Mouse (Mus musculus) kidney, embryonic 15.5 days (tissue): ENCODE results near the gene E2f6. TPM values are rescaled to one million over a fixed set of nuclear protein-coding genes. Genes with fewer than 3 reads are reported as not detected.
A peak's percentile ranks its signal among the peaks of the same experiment; 100 is the strongest.

Source experiments
- ATAC-seq: fragments of 200-750 bp; cut with Nextera tagmentation; replicated peaks from 2 replicates; pipeline ENCODE4 v1.8.0; 2017; ENCODE audit warnings: moderate TSS enrichment; ENCODE audit not compliant: low FRiP score
- H3K27ac ChIP-seq: fragments of 300-500 bp; sonication (generic); 2 replicates; pipeline ENCODE4 v1.5.1; 2015; ENCODE audit warnings: mild to moderate bottlenecking, inconsistent platforms
- H3K27me3 ChIP-seq: fragments of 300-500 bp; sonication (generic); 2 replicates; pipeline ENCODE4 v1.6.1; 2015; ENCODE audit warnings: inconsistent platforms
- H3K36me3 ChIP-seq: fragments of 300-500 bp; sonication (generic); 2 replicates; pipeline ENCODE4 v1.6.1; 2015; ENCODE audit warnings: inconsistent platforms
- H3K4me1 ChIP-seq: fragments of 300-500 bp; sonication (generic); 2 replicates; pipeline ENCODE4 v1.6.1; 2015; ENCODE audit warnings: inconsistent platforms
- H3K4me2 ChIP-seq: fragments of 300-500 bp; sonication (generic); 2 replicates; pipeline ENCODE4 v1.6.1; 2015; ENCODE audit warnings: moderate library complexity, mild to moderate bottlenecking, inconsistent platforms
- H3K4me3 ChIP-seq: fragments of 300-500 bp; sonication (generic); replicated peaks from 2 replicates; pipeline ENCODE4 v1.5.1; 2015; ENCODE audit warnings: mild to moderate bottlenecking, inconsistent platforms
- H3K9ac ChIP-seq: fragments of 300-500 bp; sonication (generic); 2 replicates; pipeline ENCODE4 v1.6.1; 2015; ENCODE audit warnings: mild to moderate bottlenecking, inconsistent platforms
- H3K9me3 ChIP-seq: fragments of 300-500 bp; sonication (generic); replicated peaks from 2 replicates; pipeline ENCODE4 v1.6.1; 2016; ENCODE audit warnings: inconsistent platforms
- WGBS: fragments of 180-500 bp; shearing (Covaris S2); methylation state at CpG from one replicate; pipeline ENCODE4 v1.1.7; 2015; ENCODE audit warnings: mixed read lengths; 5-methylcytosine and 5-hydroxymethylcytosine counted together
- polyA plus RNA-seq: library from polyadenylated mRNA; unstranded; fragments of >200 nt; fragmentation: Nextera tagmentation; extraction: Ambion mirVana; gene quantifications from 2 replicates; pipeline ENCODE4 v1.2.1, GENCODE M21; 2015

The E2f6 gene
- polyA plus RNA-seq, 1 experiment from 2014 or later: 46.5 TPM

DNA sequence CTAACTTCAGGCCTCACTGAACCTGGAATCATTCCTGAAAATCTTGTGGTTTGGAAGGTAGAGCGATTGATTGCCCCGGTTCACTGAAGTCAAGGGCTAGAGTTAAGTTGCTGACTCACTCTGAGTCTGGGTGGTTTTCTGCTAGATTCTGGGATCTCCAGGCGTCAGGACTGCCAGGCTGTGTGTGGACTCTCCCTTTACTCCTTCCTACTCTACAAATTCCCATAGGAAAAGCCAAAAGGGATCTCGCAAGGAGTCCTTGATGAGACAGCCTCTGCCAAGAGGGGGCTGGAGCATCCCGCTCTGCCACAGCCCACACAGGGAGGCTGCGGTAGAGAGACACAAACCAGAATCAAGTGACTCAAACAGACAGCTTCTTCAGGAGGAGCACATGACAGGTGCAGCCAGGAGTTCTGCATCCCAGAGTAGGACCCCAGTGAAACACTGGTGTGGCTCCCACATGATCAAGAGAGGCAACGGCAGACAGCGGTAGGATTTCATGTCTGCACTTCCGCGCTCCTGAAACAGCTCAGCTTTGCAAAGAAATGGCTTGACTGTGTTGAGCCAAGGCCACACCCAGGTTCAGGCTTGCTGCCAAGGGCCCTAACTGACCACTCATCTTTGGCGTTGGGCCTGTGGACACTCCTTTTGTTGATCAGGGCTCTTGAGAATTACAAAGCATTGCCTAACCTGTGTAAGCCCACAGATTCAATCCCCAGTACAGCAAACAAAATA lies 42.8 kb downstream of the E2f6 start:
- 72% methylated on average over 11 of the region's 11 CpGs for WGBS
- no peak overlapping the region for H3K4me3 ChIP-seq
- no peak overlapping the region for H3K4me2 ChIP-seq
- H3K9me3 ChIP-seq: no peaks in the 10 kb centered on the region
- H3K36me3 ChIP-seq: no peaks in the 10 kb centered on the region
- peaks cover 16% of the 10 kb centered on the region for H3K4me1 ChIP-seq
- ATAC-seq: no peak
- no peak overlapping the region for H3K27ac ChIP-seq
- H3K27me3 ChIP-seq: no peaks in the 10 kb centered on the region
- H3K9ac ChIP-seq: no peak overlapping the region

DNA sequence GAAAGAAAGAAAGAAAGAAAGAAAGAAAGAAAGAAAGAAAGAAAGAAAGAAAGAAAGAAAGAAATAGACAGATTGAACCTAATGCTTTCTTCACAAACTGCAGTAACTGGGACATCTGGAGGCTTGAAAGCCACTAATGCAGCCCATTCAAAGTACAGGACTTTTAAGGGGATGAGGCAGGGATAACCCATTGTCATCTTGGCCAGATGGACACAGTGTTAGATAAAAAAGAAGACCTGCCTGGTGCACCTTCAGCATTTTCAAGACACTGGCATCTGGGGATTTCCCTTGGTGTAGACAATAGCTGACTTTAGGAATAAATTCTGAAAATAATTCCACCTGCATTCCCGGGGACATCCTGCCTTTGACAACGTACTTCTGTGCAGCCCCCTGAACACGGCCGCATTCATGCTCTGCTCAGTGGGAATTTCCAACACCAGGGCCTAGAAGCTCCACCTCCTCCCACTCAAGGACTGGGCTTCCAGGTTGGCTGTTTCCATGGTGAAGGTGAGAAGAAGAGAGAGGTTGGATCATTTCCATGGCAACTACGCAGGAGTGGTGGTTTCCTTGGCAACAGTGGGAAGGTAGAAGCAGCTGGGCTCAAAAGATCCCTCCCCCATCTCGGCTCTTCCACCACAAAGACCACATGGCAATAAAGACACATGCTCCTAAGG lies 45.0 kb downstream of the E2f6 start:
- Histone ChIP-seq H3K4me1 (peaks cover 18% of the 10 kb centered on the region), H3K27ac (no peak overlapping the region), H3K9me3 (no peaks in the 10 kb centered on the region), H3K9ac (no peak overlapping the region), H3K27me3 (no peaks in the 10 kb centered on the region), H3K4me3 (no peak overlapping the region), H3K36me3 (no peaks in the 10 kb centered on the region), H3K4me2 (no peak overlapping the region)
- WGBS: 31% methylated on average over 6 of the region's 6 CpGs
- no peak for ATAC-seq

DNA sequence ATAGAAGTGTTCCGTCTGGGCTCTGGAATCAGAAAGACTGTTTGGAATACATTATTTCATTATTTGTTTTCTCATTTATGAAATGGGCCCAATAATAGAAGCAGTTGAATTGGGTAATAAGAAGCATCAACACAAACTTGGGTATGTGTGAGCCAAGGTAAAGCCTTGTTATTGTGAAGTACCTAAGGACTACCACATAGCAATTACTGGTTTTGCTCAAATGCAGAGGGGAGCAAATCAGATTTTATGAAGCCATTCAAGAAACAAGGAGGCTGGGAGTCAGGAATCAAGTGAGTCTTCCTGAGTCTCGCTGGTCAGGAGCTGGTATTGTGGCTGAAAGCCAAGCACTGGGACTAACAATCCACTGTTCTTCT lies 45.5 kb downstream of the E2f6 start:
- Histone ChIP-seq H3K27ac (no peak overlapping the region), H3K27me3 (no peaks in the 10 kb centered on the region), H3K4me2 (no peak overlapping the region), H3K36me3 (no peaks in the 10 kb centered on the region), H3K4me3 (no peak overlapping the region), H3K9ac (no peak overlapping the region), H3K4me1 (peaks cover 15% of the 10 kb centered on the region), H3K9me3 (no peaks in the 10 kb centered on the region)
- WGBS: 71% methylated on average over 2 of the region's 2 CpGs
- no peak for ATAC-seq

DNA sequence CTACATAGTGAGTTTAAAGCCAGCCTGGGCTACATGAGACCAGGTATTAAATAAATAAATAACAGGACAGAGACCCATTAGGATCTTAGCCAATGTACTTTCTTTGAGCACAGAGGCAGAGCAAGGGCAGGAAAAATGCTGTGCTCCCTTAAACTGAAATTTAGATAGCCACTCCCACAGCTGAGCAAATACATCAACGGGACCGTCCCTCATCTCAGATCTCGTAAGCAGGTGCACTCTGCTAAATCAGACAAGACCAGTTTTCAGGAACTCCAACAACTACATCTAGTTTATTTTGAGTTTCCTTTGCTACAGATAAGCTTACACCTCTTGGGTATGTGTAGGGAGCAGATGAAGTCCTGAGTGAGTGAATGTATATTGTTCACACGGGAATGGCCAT lies 47.3 kb downstream of the E2f6 start:
- H3K4me2 ChIP-seq: no peak overlapping the region
- H3K4me3 ChIP-seq: no peak overlapping the region
- no peaks in the 10 kb centered on the region for H3K9me3 ChIP-seq
- H3K9ac ChIP-seq: no peak overlapping the region
- WGBS: 66% methylated on average over 4 of the region's 4 CpGs
- H3K27ac ChIP-seq: no peak overlapping the region
- no peaks in the 10 kb centered on the region for H3K36me3 ChIP-seq
- ATAC-seq: no peak
- H3K27me3 ChIP-seq: no peaks in the 10 kb centered on the region
- H3K4me1 ChIP-seq: peaks cover 15% of the 10 kb centered on the region

DNA sequence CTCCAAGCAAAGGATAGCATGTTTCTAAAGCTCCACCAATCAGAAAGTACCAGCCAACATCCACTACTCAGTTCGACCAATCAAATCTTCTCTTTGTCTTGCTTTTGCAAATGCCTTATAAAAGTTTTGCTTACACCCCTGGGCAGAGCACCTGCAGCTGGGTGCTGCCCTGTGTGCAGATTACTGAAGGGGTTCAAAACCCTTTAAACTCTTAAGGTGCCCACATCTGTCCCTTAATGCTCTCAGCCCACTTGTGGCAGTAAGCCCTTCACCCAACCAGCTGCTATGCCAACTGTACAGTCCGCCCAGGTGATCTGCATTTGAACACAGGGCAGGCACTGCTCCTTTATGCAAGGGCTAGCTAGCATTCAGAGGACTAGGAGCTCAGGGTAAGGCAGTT lies 49.0 kb downstream of the E2f6 start:
- no peak overlapping the region for H3K9ac ChIP-seq
- no peak overlapping the region for H3K4me3 ChIP-seq
- no peaks in the 10 kb centered on the region for H3K9me3 ChIP-seq
- ATAC-seq: no peak
- H3K4me2 ChIP-seq: no peak overlapping the region
- H3K36me3 ChIP-seq: no peaks in the 10 kb centered on the region
- no peaks in the 10 kb centered on the region for H3K27me3 ChIP-seq
- WGBS: 92% methylated on average over 2 of the region's 2 CpGs
- 0 out of 2 replicates have a peak, but pooled peaks cover 10% of the 10 kb centered on the region for H3K4me1 ChIP-seq
- H3K27ac ChIP-seq: peak overlapping the region; percentile 78; the same call in 1 of the 2 replicates

DNA sequence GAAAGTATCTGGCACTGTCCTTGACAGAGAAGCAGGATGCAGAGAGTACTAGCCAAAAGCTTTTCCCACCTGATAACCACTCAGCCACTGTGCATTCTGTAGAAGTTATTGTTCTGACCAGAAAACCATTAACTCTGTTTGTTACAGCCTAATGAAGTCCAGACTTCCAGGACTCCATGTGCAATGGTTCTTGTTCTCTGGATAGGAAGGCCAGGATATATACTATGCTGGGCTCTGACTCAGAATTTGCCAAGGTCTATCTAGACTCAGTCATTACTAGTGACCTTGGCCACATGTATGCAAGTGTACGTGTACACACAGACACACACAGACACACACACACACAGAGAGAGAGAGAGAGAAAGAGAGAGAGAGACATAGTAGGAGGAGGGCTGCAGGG lies 49.8 kb downstream of the E2f6 start:
- Histone ChIP-seq H3K4me2 (no peak overlapping the region), H3K4me3 (no peak overlapping the region), H3K27me3 (no peaks in the 10 kb centered on the region), H3K36me3 (no peaks in the 10 kb centered on the region), H3K27ac (peak overlapping the region; percentile 78), H3K9ac (no peak overlapping the region), H3K4me1 (peaks cover 11% of the 10 kb centered on the region; the same call in 1 of the 2 replicates), H3K9me3 (no peaks in the 10 kb centered on the region)
- WGBS: 67% methylated on average over 1 of the region's 1 CpGs
- ATAC-seq: no peak; the same call in 1 of the 2 replicates

DNA sequence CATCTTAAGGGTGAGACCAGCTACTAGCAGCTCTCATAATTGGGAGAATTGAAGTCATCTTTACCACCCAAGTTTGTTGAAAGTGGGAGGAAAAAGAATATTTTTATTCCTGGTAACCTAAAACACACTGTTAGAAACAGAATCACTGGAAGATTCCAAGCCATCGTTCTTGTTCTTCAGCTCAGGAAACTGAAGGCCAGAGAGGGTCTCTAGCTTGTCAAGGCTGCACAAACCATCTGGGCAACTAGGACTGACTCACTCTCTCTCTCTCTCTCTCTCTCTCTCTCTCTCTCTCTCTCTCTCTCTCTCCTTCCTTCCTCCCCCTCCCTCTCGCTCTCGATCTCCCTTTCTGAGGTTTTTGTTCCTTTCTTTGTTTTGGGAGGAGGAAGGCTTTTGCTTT lies 50.2 kb downstream of the E2f6 start:
- Histone ChIP-seq H3K36me3 (no peaks in the 10 kb centered on the region), H3K27me3 (no peaks in the 10 kb centered on the region), H3K4me2 (no peak overlapping the region), H3K4me1 (peaks cover 16% of the 10 kb centered on the region), H3K4me3 (no peak overlapping the region), H3K9ac (no peak overlapping the region), H3K27ac (peak overlapping the region; percentile 78), H3K9me3 (no peaks in the 10 kb centered on the region)
- ATAC-seq: no peak; the same call in 1 of the 2 replicates
- WGBS: 39% methylated on average over 3 of the region's 3 CpGs

DNA sequence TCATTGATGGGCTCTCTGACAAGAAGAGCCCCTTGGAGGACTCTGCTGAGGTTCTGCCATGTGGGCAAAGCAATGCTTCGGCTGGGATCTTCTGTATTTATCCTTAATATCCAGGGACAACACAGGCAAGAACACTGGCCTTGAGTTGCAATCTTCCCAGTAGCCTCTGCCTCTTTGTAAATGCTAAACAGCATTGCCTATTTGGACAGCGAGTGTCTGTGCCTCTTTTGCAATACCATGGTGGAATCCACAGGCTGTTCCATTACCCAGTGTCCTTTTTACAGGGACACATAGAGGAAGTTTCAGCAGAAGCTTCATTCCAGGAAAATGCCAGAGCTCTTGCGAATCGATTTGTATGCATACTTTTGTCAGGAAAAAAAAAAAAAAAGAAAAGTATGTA lies 53.7 kb downstream of the E2f6 start:
- no peaks in the 10 kb centered on the region for H3K9me3 ChIP-seq
- no peaks in the 10 kb centered on the region; the same call in 1 of the 2 replicates for H3K27me3 ChIP-seq
- H3K4me3 ChIP-seq: no peak overlapping the region
- H3K36me3 ChIP-seq: no peaks in the 10 kb centered on the region
- no peak overlapping the region for H3K9ac ChIP-seq
- H3K27ac ChIP-seq: no peak overlapping the region
- no peak for ATAC-seq
- no peak overlapping the region for H3K4me2 ChIP-seq
- peaks cover 36% of the 10 kb centered on the region for H3K4me1 ChIP-seq
- WGBS: 78% methylated on average over 4 of the region's 4 CpGs

DNA sequence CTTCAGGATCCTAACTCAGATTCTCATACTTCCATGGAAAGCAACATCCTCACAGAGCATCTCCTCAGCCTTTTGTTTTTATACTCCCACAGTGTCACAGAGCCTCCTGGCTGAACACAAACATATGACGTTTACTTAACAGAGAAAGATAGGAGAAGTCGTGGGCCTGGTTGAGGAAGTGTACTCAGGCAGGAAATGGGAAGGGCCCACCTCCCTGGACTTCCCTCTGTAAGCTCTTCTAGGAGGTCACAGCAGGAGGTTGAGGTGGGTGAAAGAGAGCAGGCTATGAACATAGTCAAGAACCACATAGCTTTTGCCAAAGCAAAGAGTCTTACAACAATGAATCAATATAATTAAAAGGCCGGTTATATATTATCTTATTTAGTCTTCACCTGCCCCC lies 55.1 kb downstream of the E2f6 start:
- no peak overlapping the region for H3K4me3 ChIP-seq
- 0 out of 2 replicates have a peak, but pooled peaks have one; percentile 16 for ATAC-seq
- WGBS: 22% methylated on average over 3 of the region's 3 CpGs
- no peaks in the 10 kb centered on the region for H3K36me3 ChIP-seq
- no peaks in the 10 kb centered on the region for H3K9me3 ChIP-seq
- H3K4me1 ChIP-seq: peaks cover 42% of the 10 kb centered on the region
- H3K4me2 ChIP-seq: no peak overlapping the region
- H3K27ac ChIP-seq: peak overlapping the region; percentile 59
- H3K27me3 ChIP-seq: no peaks in the 10 kb centered on the region; the same call in 1 of the 2 replicates
- no peak overlapping the region for H3K9ac ChIP-seq

DNA sequence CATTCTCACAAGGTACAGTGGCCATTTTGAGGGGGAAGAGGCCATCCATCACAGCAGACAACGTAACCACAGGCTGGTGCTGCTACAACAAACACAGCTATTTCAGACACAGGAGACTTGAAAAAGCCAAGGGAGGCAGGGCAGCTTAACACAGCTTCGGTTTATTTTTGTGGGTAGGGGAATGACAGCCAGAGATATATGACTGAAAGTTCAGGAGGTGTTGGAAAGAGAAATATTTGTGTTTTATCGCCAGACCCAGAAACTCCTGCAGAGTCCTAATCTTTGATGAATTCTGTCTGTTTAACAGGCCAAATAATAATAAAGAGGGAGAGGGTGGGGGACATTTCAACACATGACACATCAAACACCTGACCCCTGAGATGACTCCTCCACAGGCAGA lies 55.7 kb downstream of the E2f6 start:
- Histone ChIP-seq H3K27me3 (no peaks in the 10 kb centered on the region; the same call in 1 of the 2 replicates), H3K4me2 (no peak overlapping the region), H3K9ac (no peak overlapping the region), H3K27ac (peak overlapping the region; percentile 59), H3K36me3 (no peaks in the 10 kb centered on the region), H3K4me3 (no peak overlapping the region), H3K9me3 (no peaks in the 10 kb centered on the region), H3K4me1 (peaks cover 44% of the 10 kb centered on the region)
- 11% methylated on average over 3 of the region's 3 CpGs for WGBS
- ATAC-seq: peak; percentile 43

DNA sequence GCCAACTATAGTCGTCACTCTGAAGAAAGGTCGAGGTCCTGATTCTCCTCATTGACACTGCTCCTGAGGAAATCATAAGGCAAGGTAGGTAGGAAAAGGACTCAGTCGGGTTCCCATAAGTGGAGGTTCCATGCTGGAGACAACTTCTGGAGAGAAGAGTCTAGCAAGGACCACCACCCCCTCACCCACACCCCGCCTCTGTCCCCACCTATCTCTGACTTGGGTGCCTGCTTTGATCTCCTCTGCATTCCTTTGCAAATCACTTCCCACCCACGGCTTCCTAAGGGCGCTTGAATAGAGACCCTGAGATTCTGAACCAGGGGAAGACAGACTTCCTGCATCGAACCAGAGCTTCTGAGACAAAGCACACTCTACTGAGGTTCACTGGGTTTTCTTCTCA lies 56.5 kb downstream of the E2f6 start:
- H3K4me3 ChIP-seq: no peak overlapping the region
- H3K27ac ChIP-seq: no peak overlapping the region
- H3K4me1 ChIP-seq: peaks cover 44% of the 10 kb centered on the region
- no peak for ATAC-seq
- WGBS: 53% methylated on average over 7 of the region's 7 CpGs
- no peaks in the 10 kb centered on the region for H3K36me3 ChIP-seq
- H3K27me3 ChIP-seq: no peaks in the 10 kb centered on the region; the same call in 1 of the 2 replicates
- no peak overlapping the region for H3K4me2 ChIP-seq
- no peak overlapping the region for H3K9ac ChIP-seq
- no peaks in the 10 kb centered on the region for H3K9me3 ChIP-seq

DNA sequence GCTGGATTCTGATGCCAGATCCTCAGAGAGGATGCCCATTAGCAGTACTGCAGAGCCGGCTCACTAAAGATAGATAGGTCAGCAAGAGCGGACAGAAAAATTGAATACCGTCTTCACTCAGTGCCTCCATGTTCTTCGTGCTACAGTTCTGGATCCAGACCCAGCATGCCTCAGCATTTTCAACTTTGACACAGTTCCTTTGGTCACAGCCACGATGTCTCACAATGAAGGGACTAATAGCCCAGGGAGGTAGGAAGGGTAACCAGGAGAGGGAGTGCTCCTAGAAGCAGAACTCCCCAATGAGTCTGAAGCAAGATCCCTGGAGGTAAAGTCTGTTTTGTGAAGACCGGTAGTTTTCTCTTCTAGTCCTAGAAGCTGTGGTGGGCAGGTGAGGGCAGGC lies 57.9 kb downstream of the E2f6 start:
- no peaks in the 10 kb centered on the region; the same call in 1 of the 2 replicates for H3K27me3 ChIP-seq
- ATAC-seq: no peak
- H3K4me1 ChIP-seq: peaks cover 51% of the 10 kb centered on the region
- 78% methylated on average over 6 of the region's 6 CpGs for WGBS
- no peak overlapping the region for H3K4me3 ChIP-seq
- no peak overlapping the region for H3K4me2 ChIP-seq
- no peaks in the 10 kb centered on the region for H3K36me3 ChIP-seq
- no peaks in the 10 kb centered on the region for H3K9me3 ChIP-seq
- H3K9ac ChIP-seq: no peak overlapping the region
- H3K27ac ChIP-seq: no peak overlapping the region
